Mouse (Mus musculus): ENCODE results near the gene Olfr114.

Gene Olfr114

DNA sequence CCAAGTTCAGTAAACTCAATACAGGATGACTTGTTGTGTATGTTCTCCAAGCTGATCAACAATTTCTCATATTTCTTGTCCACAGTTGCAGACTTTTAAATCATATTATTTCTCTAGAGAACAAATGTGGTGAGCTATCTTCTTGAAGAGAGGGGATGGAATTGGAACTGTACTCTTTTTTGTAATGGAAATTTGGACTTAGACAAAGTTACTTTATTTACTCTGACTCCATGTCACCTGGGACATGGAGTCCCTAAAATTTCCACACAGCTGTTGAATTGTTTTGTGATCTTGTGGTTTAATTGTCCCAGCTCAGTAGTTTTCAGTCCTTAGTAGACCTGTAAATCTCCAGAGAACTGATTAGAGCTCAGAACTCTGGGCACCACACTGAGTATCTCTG is at the start of gene Olfr114:
Gene Olfr114 (minus strand): TSS at position 101 of the 400 bp plus-strand sequence.
- in situ Hi-C loops (cut with MseI, MboI) = no loop called here

DNA sequence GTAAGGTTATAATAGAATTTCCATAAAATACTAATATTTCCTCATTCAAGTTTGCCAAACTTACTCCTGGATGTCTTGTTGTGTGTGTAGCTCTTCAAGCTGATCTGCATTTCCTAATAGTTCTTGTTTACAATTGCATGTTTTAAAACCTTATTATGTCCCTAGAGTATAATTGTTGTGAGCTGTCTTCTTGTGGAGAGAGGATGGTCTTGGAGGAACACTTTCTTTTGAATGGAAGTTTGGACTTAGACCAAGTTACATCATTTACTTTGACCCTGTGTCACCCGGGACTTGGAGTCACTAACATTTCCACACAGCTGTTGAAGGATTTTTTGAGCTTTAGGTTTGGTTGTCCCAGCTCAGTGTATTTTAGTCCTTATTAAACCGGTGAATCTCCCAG is 34.5 kb upstream of the Olfr114 start, which contains the start of the genes Olfr115 and Olfr116:
Gene Olfr115 (minus strand): TSS at position 101 of the 400 bp plus-strand sequence.
Gene Olfr116 (minus strand): TSS at position 191 of the 400 bp plus-strand sequence.
- in situ Hi-C loops (cut with MseI, MboI) = no loop called here

DNA sequence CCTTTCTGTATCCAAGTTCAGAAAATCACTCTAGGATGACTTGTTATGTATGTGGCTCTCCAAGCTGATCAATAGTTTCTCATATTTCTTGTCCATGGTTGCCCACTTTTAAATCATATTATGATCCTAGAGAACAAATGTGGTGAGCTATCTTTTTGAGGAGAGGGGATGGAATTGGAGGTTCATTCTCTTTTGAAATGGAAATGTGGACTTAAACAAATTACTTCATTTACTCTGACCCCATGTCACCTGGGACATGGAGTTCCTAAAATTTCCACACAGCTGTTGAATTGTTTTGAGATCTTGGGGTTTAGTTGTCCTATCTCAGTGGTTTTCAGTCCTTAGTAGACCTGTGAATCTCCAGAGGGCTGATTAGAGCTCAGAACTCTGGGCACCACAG is 15.0 kb downstream of the Olfr114 start, which contains the start of gene Olfr113:
Gene Olfr113 (minus strand): TSS at position 101 of the 400 bp plus-strand sequence.
- in situ Hi-C loops (cut with MseI, MboI) = no loop called here

DNA sequence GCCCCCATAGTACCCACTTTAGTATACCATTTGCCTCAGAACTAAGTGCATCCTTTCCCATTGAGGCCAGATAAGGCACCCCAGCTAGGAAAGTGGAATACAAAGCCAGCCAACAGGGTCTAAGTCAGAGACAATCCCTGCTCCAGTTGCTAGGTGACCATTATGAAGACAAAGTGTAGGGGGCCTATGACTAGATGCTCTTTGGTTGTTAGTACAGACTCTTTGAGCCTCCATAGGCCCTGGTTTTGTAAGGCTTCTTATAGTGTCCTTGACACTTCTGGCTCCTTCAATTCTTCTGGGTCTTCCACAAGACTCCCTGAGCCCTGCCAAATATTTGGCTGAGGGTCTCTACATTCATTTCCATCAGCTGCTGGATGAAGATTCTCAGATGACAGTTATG is 23.2 kb downstream of the Olfr114 start, which contains the start of gene Olfr112:
Gene Olfr112 (minus strand): TSS at position 101 of the 400 bp plus-strand sequence.
- in situ Hi-C loops (cut with MseI, MboI) = no loop called here

DNA sequence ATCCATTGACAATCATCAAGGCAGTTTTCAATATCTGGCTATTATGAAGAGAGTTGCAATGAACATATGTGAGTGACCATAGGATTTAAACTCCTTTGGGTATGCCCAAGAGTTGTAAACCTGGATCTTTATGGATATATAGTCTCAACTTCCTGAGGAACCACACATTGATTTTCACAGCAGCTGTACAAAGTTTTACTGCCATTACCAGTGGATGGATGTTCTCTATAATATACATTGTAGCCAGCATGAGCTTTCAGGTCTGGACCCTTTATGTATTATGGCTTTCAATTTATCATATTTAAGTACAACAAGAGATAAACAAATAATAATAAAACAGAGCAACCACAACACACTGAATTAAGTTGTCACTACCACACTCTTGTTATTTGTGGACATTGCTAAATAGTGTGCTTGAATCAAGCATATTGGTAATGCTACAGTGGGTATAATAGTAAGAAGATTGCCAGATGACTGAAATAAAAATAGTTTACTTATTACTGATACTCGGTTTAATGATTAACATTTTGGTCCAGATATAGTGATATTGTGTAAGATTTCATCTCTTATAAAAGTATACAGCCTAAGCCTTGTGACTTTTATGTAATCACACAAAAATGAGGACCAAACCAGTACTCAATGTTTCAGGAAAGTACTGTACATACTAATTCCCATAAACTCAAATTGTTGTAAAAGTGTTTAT is 33.5 kb downstream of the Olfr114 start:
- in situ Hi-C loops (cut with MseI, MboI) = no loop called here

DNA sequence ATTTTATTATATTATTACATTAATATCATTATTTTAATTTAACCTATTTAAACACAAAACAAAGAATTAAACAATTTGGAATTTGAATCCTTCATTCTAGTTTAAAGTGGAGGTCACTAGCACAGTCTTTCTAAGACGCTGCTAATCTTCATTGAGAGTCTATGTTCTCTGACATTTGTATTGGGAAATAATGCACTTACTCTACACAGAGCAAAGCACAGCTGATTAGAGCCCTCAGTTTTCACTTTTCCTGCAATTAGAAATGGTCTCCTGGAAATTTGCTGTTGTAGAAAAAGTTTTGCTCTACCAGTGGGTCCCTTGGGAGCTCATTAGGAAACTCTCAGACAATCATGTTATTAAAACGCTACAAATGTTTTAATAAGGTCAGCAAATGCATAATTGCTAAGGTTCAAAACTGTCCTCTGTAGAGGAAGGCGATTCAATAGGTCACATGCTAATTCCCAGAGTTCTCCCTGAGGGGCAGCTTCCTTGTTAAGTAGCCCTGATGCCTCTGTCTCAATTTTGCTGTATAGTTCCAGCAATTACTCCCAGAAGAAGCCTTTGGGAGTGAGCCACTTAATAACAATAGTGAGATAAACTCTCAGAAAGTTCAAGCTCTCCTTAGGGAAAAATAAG is 48.6 kb downstream of the Olfr114 start:
- in situ Hi-C loops (cut with MseI, MboI) = no loop called here

DNA sequence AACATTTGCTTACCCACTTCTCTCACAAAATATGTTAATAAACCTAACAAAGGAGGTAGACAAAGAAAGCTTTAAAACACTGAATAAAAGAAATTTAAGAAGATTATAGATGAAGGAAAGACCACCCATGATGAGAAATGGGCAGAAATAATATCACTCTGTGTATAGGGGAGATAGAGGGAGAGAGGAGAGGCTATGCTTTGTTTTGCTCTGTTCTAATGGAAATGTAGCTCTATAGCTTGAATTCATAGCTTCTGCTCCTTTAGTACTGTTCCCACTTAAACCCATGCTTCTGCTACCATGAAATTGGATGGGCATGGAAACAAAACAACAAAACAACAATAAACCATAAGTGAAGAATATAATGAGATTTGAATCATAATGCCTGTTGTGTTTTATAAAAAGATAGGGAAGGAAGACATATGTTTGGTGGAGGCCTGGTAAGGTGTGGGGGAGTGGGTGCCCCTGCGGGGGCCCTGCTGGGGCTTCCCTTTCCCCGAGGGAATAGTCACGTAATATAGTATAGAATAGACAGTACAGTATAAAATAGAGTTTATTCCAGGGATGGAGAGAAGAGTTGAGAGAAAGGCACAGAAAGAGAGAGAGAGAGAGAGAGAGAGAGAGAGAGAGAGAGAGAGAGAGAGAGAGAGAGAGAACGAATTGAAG is 51.0 kb downstream of the Olfr114 start:
- in situ Hi-C loops (cut with MseI, MboI) = no loop called here

Measured in mouse trophoblast stem cell (cell line).